Mouse (Mus musculus): ENCODE data around the gene Ctbp1.

Ctbp1 gene

GRCm38 (mm10) chr5:33245701-33246100 lies 29.1 kb downstream of the Ctbp1 start:
- in situ Hi-C loops (cut with MboI, MseI), result no loop called here

- in situ Hi-C loops (cut with MboI, MseI), result loop anchor here (5.0 kb wide), 1 partner anchor 77 kb away; no protein-coding TSS in a partner anchor
Observed at GRCm38 (mm10) chr5:33244377-33244920, 30.3 kb downstream of the Ctbp1 start.

GRCm38 (mm10) chr5:33239934-33240333 lies 34.9 kb downstream of the Ctbp1 start:
- in situ Hi-C loops (cut with MboI, MseI), result loop anchor here (5.0 to 10.0 kb wide), 2 partner anchors 73 to 335 kb away; no protein-coding TSS in a partner anchor

- in situ Hi-C loops (cut with MboI, MseI), result loop anchor here (10.0 kb wide), 1 partner anchor 336 kb away; no protein-coding TSS in a partner anchor
Observed at GRCm38 (mm10) chr5:33239111-33239714, 35.6 kb downstream of the Ctbp1 start.

- in situ Hi-C loops (cut with MboI, MseI), result loop anchor here (10.0 kb wide), 1 partner anchor 337 kb away; no protein-coding TSS in a partner anchor
Observed at GRCm38 (mm10) chr5:33238256-33238645, 36.5 kb downstream of the Ctbp1 start.

GRCm38 (mm10) chr5:33237600-33238255 lies 37.1 kb downstream of the Ctbp1 start:
- in situ Hi-C loops (cut with MboI, MseI), result loop anchor here (10.0 kb wide), 1 partner anchor 337 kb away; no protein-coding TSS in a partner anchor

- in situ Hi-C loops (cut with MboI, MseI), result loop anchor here (10.0 kb wide), 1 partner anchor 340 kb away; no protein-coding TSS in a partner anchor
Observed at GRCm38 (mm10) chr5:33234391-33235031, 40.3 kb downstream of the Ctbp1 start.

- in situ Hi-C loops (cut with MboI, MseI), result loop anchor here (10.0 kb wide), 1 partner anchor 342 kb away; no protein-coding TSS in a partner anchor
Observed at GRCm38 (mm10) chr5:33232791-33233190, 42.0 kb downstream of the Ctbp1 start.

GRCm38 (mm10) chr5:33230285-33230684 lies 44.5 kb downstream of the Ctbp1 start:
- in situ Hi-C loops (cut with MboI, MseI), result loop anchor here (10.0 kb wide), 1 partner anchor 345 kb away; no protein-coding TSS in a partner anchor

- in situ Hi-C loops (cut with MboI, MseI), result no loop called here
Observed at GRCm38 (mm10) chr5:33228428-33228827, 46.4 kb downstream of the Ctbp1 start.

GRCm38 (mm10) chr5:33225673-33226072 lies 49.1 kb downstream of the Ctbp1 start:
- in situ Hi-C loops (cut with MboI, MseI), result no loop called here

GRCm38 (mm10) chr5:33224491-33224890 lies 50.3 kb downstream of the Ctbp1 start:
- in situ Hi-C loops (cut with MboI, MseI), result no loop called here

GRCm38 (mm10) chr5:33222841-33223744 lies 51.7 kb downstream of the Ctbp1 start:
- in situ Hi-C loops (cut with MboI, MseI), result no loop called here

- in situ Hi-C loops (cut with MboI, MseI), result no loop called here
Observed at GRCm38 (mm10) chr5:33222389-33222788, 52.4 kb downstream of the Ctbp1 start.

- in situ Hi-C loops (cut with MboI, MseI), result no loop called here
Observed at GRCm38 (mm10) chr5:33220350-33221044, 54.3 kb downstream of the Ctbp1 start.

GRCm38 (mm10) chr5:33219831-33220230 lies 55.0 kb downstream of the Ctbp1 start:
- in situ Hi-C loops (cut with MboI, MseI), result no loop called here

GRCm38 (mm10) chr5:33218746-33219449 lies 55.9 kb downstream of the Ctbp1 start:
- in situ Hi-C loops (cut with MboI, MseI), result no loop called here

- in situ Hi-C loops (cut with MboI, MseI), result no loop called here
Observed at GRCm38 (mm10) chr5:33218081-33218480, 56.7 kb downstream of the Ctbp1 start, which contains the start of gene Spon2. TSS of gene Spon2 (minus strand) at chr5:33218455.

- in situ Hi-C loops (cut with MboI, MseI), result no loop called here
Observed at GRCm38 (mm10) chr5:33217663-33218062, 57.1 kb downstream of the Ctbp1 start.

GRCm38 (mm10) chr5:33214723-33215122 lies 60.1 kb downstream of the Ctbp1 start:
- in situ Hi-C loops (cut with MboI, MseI), result no loop called here
